Mouse (Mus musculus): ENCODE measurements around the gene Hspb7.

DNA sequence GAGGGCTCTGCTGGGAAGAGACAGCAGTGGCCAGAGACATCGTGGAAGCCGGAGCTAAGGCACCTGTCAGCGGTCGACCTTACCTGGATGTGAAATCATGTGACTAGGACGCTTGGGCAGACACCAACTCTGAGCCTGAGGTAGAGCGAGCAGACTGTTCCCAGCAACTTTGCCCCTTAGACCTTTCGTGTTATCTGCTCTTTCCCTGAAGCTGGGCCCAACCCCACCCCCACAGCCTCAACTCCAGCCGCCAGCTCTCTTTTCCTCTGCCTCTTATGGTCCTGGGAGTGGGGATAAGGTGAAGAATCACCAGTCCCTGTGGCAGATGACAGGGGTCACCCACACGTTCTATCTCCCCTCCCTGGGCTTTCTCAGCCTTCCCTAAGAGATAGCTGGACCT lies 307 bp downstream of the Hspb7 start:
- no peak for TF ChIP-seq CTCF (IDR thresholded peaks at IDR 0.05; ENCODE audit: extremely low read depth, insufficient read depth, low read length)
- TF ChIP-seq POLR2A (IDR thresholded peaks at IDR 0.05; ENCODE audit: extremely low read depth, insufficient read depth, low read length), result no peak
